Mouse (Mus musculus) kidney, adult 2 months (tissue): Measurements from ENCODE around the gene Nphs1.

Experiments
- CTCF ChIP-seq: fragments of 200-500 bp; conservative IDR thresholded peaks from 2 replicates; pipeline ENCODE4 v1.5.1; 2011; ENCODE audit warnings: low read depth, mild to moderate bottlenecking, control low read depth, low read length, moderate library complexity, mixed read lengths; ENCODE audit not compliant: insufficient read depth, insufficient read length
- POLR2A ChIP-seq: fragments of 200-500 bp; IDR thresholded peaks from one replicate; pipeline ENCODE4 v1.6.1; 2011; ENCODE audit warnings: low read depth, low read length, control low read depth

- TF ChIP-seq POLR2A: no peak
- TF ChIP-seq CTCF: no peak
Observed at GRCm38 (mm10) chr7:30524487-30524886, 66.4 kb downstream of the Nphs1 start.
